Mouse (Mus musculus) stomach, embryonic 16.5 days (tissue): ENCODE measurements around the gene Txnl4b. TPM values are rescaled to one million over a fixed set of nuclear protein-coding genes. Genes with fewer than 3 reads are reported as not detected.

Source experiments
- ATAC-seq: fragments of 200-750 bp; cut with Nextera tagmentation; 2 replicates; pipeline ENCODE4 v1.8.0; 2017; ENCODE audit warnings: moderate number of reproducible peaks, moderate TSS enrichment; ENCODE audit not compliant: insufficient read depth, low FRiP score
- H3K27ac ChIP-seq: fragments of 300-500 bp; sonication (generic); 2 replicates; pipeline ENCODE4 v1.5.1; 2014; ENCODE audit warnings: low read length
- H3K27me3 ChIP-seq: fragments of 300-500 bp; sonication (generic); 2 replicates; pipeline ENCODE4 v1.6.1; 2014; ENCODE audit warnings: low read length, control low read depth, mixed read lengths; ENCODE audit not compliant: control insufficient read depth, insufficient read depth
- H3K36me3 ChIP-seq: fragments of 300-500 bp; sonication (generic); 2 replicates; pipeline ENCODE4 v1.6.1; 2014; ENCODE audit warnings: low read length; ENCODE audit not compliant: control insufficient read depth, insufficient read depth
- H3K4me1 ChIP-seq: fragments of 300-500 bp; sonication (generic); 2 replicates; pipeline ENCODE4 v1.6.1; 2014; ENCODE audit warnings: low read length, control low read depth, mixed read lengths; ENCODE audit not compliant: control insufficient read depth, insufficient read depth
- H3K4me2 ChIP-seq: fragments of 300-500 bp; sonication (generic); 2 replicates; pipeline ENCODE4 v1.6.1; 2014; ENCODE audit warnings: low read depth, low read length, mixed read lengths
- H3K4me3 ChIP-seq: fragments of 300-500 bp; sonication (generic); replicated peaks from 2 replicates; pipeline ENCODE4 v1.5.1; 2014; ENCODE audit warnings: mild to moderate bottlenecking, low read length
- H3K9ac ChIP-seq: fragments of 300-500 bp; sonication (generic); 2 replicates; pipeline ENCODE4 v1.6.1; 2014; ENCODE audit warnings: low read length
- H3K9me3 ChIP-seq: fragments of 300-500 bp; sonication (generic); replicated peaks from 2 replicates; pipeline ENCODE4 v1.6.1; 2016; ENCODE audit warnings: low read length, control low read depth; ENCODE audit not compliant: control insufficient read depth
- WGBS: fragments of 180-500 bp; shearing (Covaris S2); extraction: QIAGEN DNeasy Blood & Tissue Kit; methylation state at CpG from one replicate; pipeline ENCODE4 v1.1.7; 2014; 5-methylcytosine and 5-hydroxymethylcytosine counted together
- polyA plus RNA-seq: library from polyadenylated mRNA; unstranded; fragments of >200 nt; fragmentation: Nextera tagmentation; extraction: Ambion mirVana; gene quantifications from 2 replicates; pipeline ENCODE4 v1.2.1, GENCODE M21; 2015

Gene Txnl4b
- polyA plus RNA-seq, 1 experiment from 2014 or later, result 21.6 TPM

DNA sequence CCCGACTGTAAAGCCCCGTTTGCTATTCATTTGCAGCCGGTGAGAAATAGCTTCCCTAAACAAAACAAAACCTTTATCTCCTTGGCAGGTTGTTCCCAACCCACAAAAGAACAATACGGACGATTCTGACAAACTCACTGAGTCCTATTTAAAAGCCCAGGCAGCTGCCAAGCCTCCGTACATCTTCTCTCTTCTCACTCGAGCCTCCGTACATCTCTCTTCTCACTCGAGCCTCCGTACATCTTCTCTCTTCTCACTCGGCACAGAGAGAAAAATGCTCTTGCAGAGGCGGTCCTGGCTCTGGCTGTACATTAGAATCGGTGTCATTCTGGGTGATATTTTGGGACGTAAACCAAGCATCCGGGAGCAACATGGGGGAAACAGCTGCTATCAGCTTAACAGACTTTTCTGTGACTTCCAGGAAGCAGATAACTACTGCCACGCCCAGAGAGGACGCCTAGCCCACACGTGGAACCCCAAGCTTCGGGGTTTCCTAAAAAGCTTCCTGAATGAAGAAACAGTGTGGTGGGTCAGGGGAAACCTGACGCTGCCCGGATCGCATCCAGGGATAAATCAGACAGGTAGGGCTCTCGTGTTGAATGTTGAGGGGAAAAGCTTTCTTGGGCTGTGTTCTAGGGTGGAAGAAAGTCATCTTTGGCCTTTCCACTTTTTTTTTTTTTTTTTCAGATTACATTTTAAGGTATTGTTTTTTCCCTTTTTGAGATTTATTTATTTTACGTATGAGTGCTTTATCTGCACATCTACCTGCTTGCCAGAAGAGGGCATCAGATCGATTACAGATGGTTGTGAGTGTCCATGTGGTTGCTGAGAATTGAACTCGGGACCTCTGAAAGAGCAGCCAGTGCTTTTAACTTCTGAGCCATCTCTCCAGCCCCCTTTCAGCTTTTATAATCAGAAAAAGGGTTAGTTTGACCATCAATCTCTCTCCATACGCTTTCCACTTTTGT is 48.8 kb downstream of the Txnl4b start, which contains the start of gene Pkd1l3:
Gene Pkd1l3 (plus strand): TSS at position 275 of the 968 bp plus-strand sequence.
- WGBS, result 49% methylated on average over 27 of the region's 27 CpGs
- Histone ChIP-seq H3K4me2 (peak within 1 kb of the TSS; percentile 39), H3K4me1 (no peaks in the 10 kb centered on the region), H3K9me3 (no peaks in the 10 kb centered on the region), H3K27ac (no peak within 1 kb of the TSS), H3K4me3 (peak within 1 kb of the TSS; percentile 30), H3K27me3 (no peaks in the 10 kb centered on the region), H3K9ac (peak within 1 kb of the TSS; percentile 39; the same call in 1 of the 2 replicates), H3K36me3 (no peaks in the 10 kb centered on the region)
- no peak for ATAC-seq

DNA sequence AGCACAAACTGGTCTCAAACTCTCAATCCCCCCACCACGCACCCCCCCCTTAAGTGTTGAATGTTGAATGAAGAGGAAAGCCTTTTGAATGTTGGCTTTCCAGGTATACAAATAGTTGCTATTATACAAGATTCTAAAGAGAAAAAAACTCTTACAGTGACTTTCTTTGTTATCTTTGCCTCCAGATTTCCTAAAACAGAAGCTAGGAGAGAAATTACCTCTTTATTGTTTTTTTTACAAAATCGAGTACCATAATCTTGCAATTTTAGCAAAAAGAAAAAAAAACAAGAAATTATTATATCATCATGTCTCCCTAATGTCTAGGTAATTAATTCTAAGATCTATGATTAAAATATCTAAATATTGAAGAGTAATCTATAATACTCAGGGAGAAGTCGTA is 49.9 kb downstream of the Txnl4b start:
- H3K4me3 ChIP-seq, result no peak overlapping the region
- H3K4me2 ChIP-seq, result no peak overlapping the region
- 81% methylated on average over 3 of the region's 3 CpGs for WGBS
- no peak for ATAC-seq
- no peak overlapping the region for H3K27ac ChIP-seq
- H3K9ac ChIP-seq, result no peak overlapping the region
- H3K27me3 ChIP-seq, result no peaks in the 10 kb centered on the region
- H3K4me1 ChIP-seq, result no peaks in the 10 kb centered on the region
- H3K36me3 ChIP-seq, result no peaks in the 10 kb centered on the region
- H3K9me3 ChIP-seq, result no peaks in the 10 kb centered on the region

Other genes starting within 250 kb of the Txnl4b start
- gene Pmfbp1, start 71.9 kb upstream of the Txnl4b start, polyA plus RNA-seq, result not detected in 2 replicates
- 20.5 and 21.8 TPM in 2 replicates for gene Dhx38, start within 50 bp of the Txnl4b start, polyA plus RNA-seq
- 13.3 and 17.0 TPM in 2 replicates for gene Hp, start 13.3 kb downstream of the Txnl4b start, polyA plus RNA-seq
- gene Dhodh, start 42.8 kb downstream of the Txnl4b start, polyA plus RNA-seq, result 41.1 and 44.2 TPM in 2 replicates
- gene Pkd1l3, start 48.6 kb downstream of the Txnl4b start, polyA plus RNA-seq, result 0.12 TPM in 1 of 2 replicates, not detected in the other
- gene Ist1, start 127.4 kb downstream of the Txnl4b start, polyA plus RNA-seq, result 140 and 152 TPM in 2 replicates
- 16.6 and 17.2 TPM in 2 replicates for gene Zfp821, start 139.7 kb downstream of the Txnl4b start, polyA plus RNA-seq
- 7.5 and 7.7 TPM in 2 replicates for gene Atxn1l, start 171.8 kb downstream of the Txnl4b start, polyA plus RNA-seq
- 42.5 and 45.7 TPM in 2 replicates for gene Ap1g1, start 212.7 kb downstream of the Txnl4b start, polyA plus RNA-seq